15 mouse cellular contexts compared by ENCODE assay signal in genomic region chr19:41152016-41152370, GRCm38 (mm10). TPM values are rescaled to one million over a fixed set of nuclear protein-coding genes. Genes with fewer than 3 reads are reported as not detected.
"Had no signal": no experiment of that assay in that cellular context is flagged by ENCODE, and none has a peak within 500 bp of the region (broad histone marks: within the 10 kb centered on the region; RNA-seq: fewer than 3 reads in every experiment).

No protein-coding gene starts in this region.

- H3K4me2 ChIP-seq: limb, embryonic 12.5 days; midbrain, embryonic 12.5 days; neural tube, embryonic 13.5 days had no signal

- DNase-seq: kidney, postnatal 36 days; layer of hippocampus, adult 9-11 months; layer of hippocampus, postnatal 36 days; right cerebral cortex, postnatal 4 days; thymus, adult 2 months; thymus, postnatal 25 days had no signal

- H3K27ac ChIP-seq: kidney, postnatal 0 days; limb, embryonic 12.5 days; liver, embryonic 14.5 days; midbrain, embryonic 12.5 days; neural tube, embryonic 13.5 days had no signal

- H3K4me1 ChIP-seq: midbrain, embryonic 12.5 days; neural tube, embryonic 13.5 days had no signal

- ATAC-seq: midbrain, embryonic 16.5 days had no signal

- H3K36me3 ChIP-seq: limb, embryonic 12.5 days; midbrain, embryonic 12.5 days had no signal

- H3K9ac ChIP-seq: limb, embryonic 12.5 days; liver, embryonic 14.5 days; midbrain, embryonic 12.5 days; neural tube, embryonic 13.5 days had no signal

- H3K4me3 ChIP-seq: limb, embryonic 12.5 days; midbrain, embryonic 12.5 days; neural tube, embryonic 13.5 days had no signal

- H3K27me3 ChIP-seq: limb, embryonic 12.5 days; neural tube, embryonic 13.5 days had no signal

RNA-seq across cellular contexts. Expression of gene Tll2, which starts 54.6 kb away (rescaled TPM):
- total RNA-seq: liver, adult 2 months; megakaryocyte-erythroid progenitor cell, adult 5-6 weeks had no signal
- polyA plus RNA-seq: kidney, postnatal 0 days; liver, adult 2 months; liver, embryonic 14.5 days; lung, embryonic 16.5 days had no signal
